Mouse (Mus musculus) neural tube, embryonic 11.5 days (tissue): ENCODE data around the gene C5ar2. TPM values are rescaled to one million over a fixed set of nuclear protein-coding genes. Genes with fewer than 3 reads are reported as not detected.

Experiments used
- ATAC-seq: fragments of 200-750 bp; cut with Nextera tagmentation; 2 replicates; pipeline ENCODE4 v1.8.0; 2017; ENCODE audit warnings: moderate number of reproducible peaks, mild to moderate bottlenecking, moderate TSS enrichment, moderate library complexity; ENCODE audit not compliant: insufficient read depth, low FRiP score, low TSS enrichment
- DNase-seq: peaks from one replicate; pipeline ENCODE4 v3.0.0-alpha.2; 2015; ENCODE audit warnings: low spot score
- H3K27ac ChIP-seq: fragments of 300-500 bp; sonication (generic); 2 replicates; pipeline ENCODE4 v1.5.1; 2014; ENCODE audit warnings: low read depth, mild to moderate bottlenecking, low read length
- H3K27me3 ChIP-seq: fragments of 300-500 bp; sonication (generic); 2 replicates; pipeline ENCODE4 v1.6.1; 2014; ENCODE audit warnings: mild to moderate bottlenecking, low read length, mixed read lengths; ENCODE audit not compliant: control insufficient read depth, insufficient read depth
- H3K36me3 ChIP-seq: fragments of 300-500 bp; sonication (generic); 2 replicates; pipeline ENCODE4 v1.6.1; 2014; ENCODE audit warnings: mild to moderate bottlenecking, low read length, moderate library complexity, mixed read lengths; ENCODE audit not compliant: control insufficient read depth, insufficient read depth
- H3K4me1 ChIP-seq: fragments of 300-500 bp; sonication (generic); 2 replicates; pipeline ENCODE4 v1.6.1; 2014; ENCODE audit warnings: low read length, mixed read lengths; ENCODE audit not compliant: control insufficient read depth, insufficient read depth
- H3K4me2 ChIP-seq: fragments of 300-500 bp; sonication (generic); 2 replicates; pipeline ENCODE4 v1.6.1; 2014; ENCODE audit warnings: low read depth, mild to moderate bottlenecking, moderate library complexity
- H3K4me3 ChIP-seq: fragments of 300-500 bp; sonication (generic); 2 replicates; pipeline ENCODE4 v1.5.1; 2014; ENCODE audit warnings: low read depth, low read length
- H3K9ac ChIP-seq: fragments of 300-500 bp; sonication (generic); 2 replicates; pipeline ENCODE4 v1.6.1; 2014; ENCODE audit warnings: mild to moderate bottlenecking, low read length
- H3K9me3 ChIP-seq: fragments of 300-500 bp; sonication (generic); 2 replicates; pipeline ENCODE4 v1.6.1; 2016; ENCODE audit warnings: low read length; ENCODE audit not compliant: control insufficient read depth
- whole genome bisulfite sequencing: fragments of 180-500 bp; shearing (Covaris S2); extraction: QIAGEN DNeasy Blood & Tissue Kit; methylation state at CpG from one replicate; pipeline ENCODE4 v1.1.7; 2014; 5-methylcytosine and 5-hydroxymethylcytosine counted together
- polyA plus RNA-seq: library from polyadenylated mRNA; unstranded; fragments of >200 nt; fragmentation: Nextera tagmentation; extraction: Ambion mirVana; gene quantifications from 2 replicates; pipeline ENCODE4 v1.2.1, GENCODE M21; 2014

The C5ar2 gene
- polyA plus RNA-seq, 1 experiment from 2014 or later = not detected

- Histone ChIP-seq H3K27ac (no peak overlapping the region), H3K9ac (no peak overlapping the region), H3K27me3 (no peaks in the 10 kb centered on the region), H3K36me3 (peaks cover 6% of the 10 kb centered on the region; the same call in 1 of the 2 replicates), H3K9me3 (no peaks in the 10 kb centered on the region), H3K4me3 (no peak overlapping the region), H3K4me2 (no peak overlapping the region), H3K4me1 (no peaks in the 10 kb centered on the region)
- ATAC-seq = no peak
- 87% methylated on average over 11 of the region's 11 CpGs for WGBS
- DNase-seq = no peak
Measured at GRCm38 (mm10) chr7:16198540-16198939, 45.4 kb downstream of the C5ar2 start.

GRCm38 (mm10) chr7:16197166-16197565 is 46.8 kb downstream of the C5ar2 start:
- no peak for DNase-seq
- H3K27ac ChIP-seq = no peak overlapping the region
- no peaks in the 10 kb centered on the region for H3K27me3 ChIP-seq
- peaks cover 3% of the 10 kb centered on the region; the same call in 1 of the 2 replicates for H3K36me3 ChIP-seq
- H3K9me3 ChIP-seq = no peaks in the 10 kb centered on the region
- no peak overlapping the region for H3K9ac ChIP-seq
- no peak overlapping the region for H3K4me3 ChIP-seq
- H3K4me1 ChIP-seq = no peaks in the 10 kb centered on the region
- no peak for ATAC-seq
- H3K4me2 ChIP-seq = no peak overlapping the region
- 72% methylated on average over 5 of the region's 5 CpGs for WGBS

GRCm38 (mm10) chr7:16196616-16197015 is 47.3 kb downstream of the C5ar2 start:
- Histone ChIP-seq H3K4me1 (no peaks in the 10 kb centered on the region), H3K9me3 (no peaks in the 10 kb centered on the region), H3K27me3 (no peaks in the 10 kb centered on the region), H3K4me3 (no peak overlapping the region), H3K27ac (no peak overlapping the region), H3K36me3 (peaks cover 3% of the 10 kb centered on the region; the same call in 1 of the 2 replicates), H3K9ac (no peak overlapping the region), H3K4me2 (no peak overlapping the region)
- no peak for DNase-seq
- ATAC-seq = no peak
- WGBS = 58% methylated on average over 6 of the region's 6 CpGs

GRCm38 (mm10) chr7:16193702-16194101 is 50.3 kb downstream of the C5ar2 start:
- Histone ChIP-seq H3K36me3 (no peaks in the 10 kb centered on the region; the same call in 1 of the 2 replicates), H3K4me1 (no peaks in the 10 kb centered on the region), H3K4me2 (no peak overlapping the region), H3K9ac (no peak overlapping the region), H3K27ac (no peak overlapping the region), H3K4me3 (no peak overlapping the region), H3K27me3 (no peaks in the 10 kb centered on the region), H3K9me3 (no peaks in the 10 kb centered on the region)
- no peak for ATAC-seq
- no peak for DNase-seq
- 61% methylated on average over 3 of the region's 3 CpGs for WGBS

DNA sequence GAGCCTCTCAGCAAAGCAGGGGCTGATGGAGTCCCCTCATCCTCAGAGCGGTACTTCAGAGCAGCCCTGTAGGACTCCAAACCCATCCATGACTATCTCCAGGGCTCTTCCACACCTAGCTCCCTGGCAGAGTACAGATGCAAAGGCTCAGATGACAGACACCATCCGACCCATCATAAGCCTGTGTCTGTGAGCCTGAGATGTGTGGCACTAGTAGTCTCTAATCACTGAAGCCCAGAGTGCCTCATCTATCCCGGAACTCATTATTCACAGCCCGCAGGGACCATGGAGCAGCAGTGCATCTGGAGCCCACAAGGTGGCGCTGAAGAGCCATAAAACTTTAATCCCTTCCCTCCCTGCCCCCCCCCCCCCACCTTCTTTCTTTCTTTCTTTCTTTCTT is 51.6 kb downstream of the C5ar2 start:
- no peak overlapping the region for H3K4me3 ChIP-seq
- H3K9me3 ChIP-seq = no peaks in the 10 kb centered on the region
- ATAC-seq = no peak
- WGBS = 16% methylated on average over 5 of the region's 5 CpGs
- DNase-seq = peak; percentile 83
- no peaks in the 10 kb centered on the region; the same call in 1 of the 2 replicates for H3K36me3 ChIP-seq
- no peak overlapping the region for H3K9ac ChIP-seq
- no peak overlapping the region for H3K27ac ChIP-seq
- no peaks in the 10 kb centered on the region for H3K27me3 ChIP-seq
- H3K4me2 ChIP-seq = no peak overlapping the region
- no peaks in the 10 kb centered on the region for H3K4me1 ChIP-seq

- Histone ChIP-seq H3K36me3 (peaks cover 7% of the 10 kb centered on the region), H3K4me3 (no peak overlapping the region), H3K4me2 (no peak overlapping the region), H3K27me3 (no peaks in the 10 kb centered on the region), H3K4me1 (no peaks in the 10 kb centered on the region), H3K9me3 (no peaks in the 10 kb centered on the region), H3K27ac (no peak overlapping the region), H3K9ac (no peak overlapping the region)
- ATAC-seq (no peak), DNase-seq (no peak)
- WGBS = 82% methylated on average over 8 of the region's 8 CpGs
Measured at GRCm38 (mm10) chr7:16187494-16187893, 56.5 kb downstream of the C5ar2 start.

Other genes starting within 250 kb of the C5ar2 start
- gene Bicra, start 196.2 kb downstream of the C5ar2 start, polyA plus RNA-seq = 7.5 and 8.7 TPM in 2 replicates
- 0.08 TPM in 1 of 2 replicates, not detected in the other for gene Zfp541, start 182.3 kb downstream of the C5ar2 start, polyA plus RNA-seq
- gene Napa, start 145.7 kb downstream of the C5ar2 start, polyA plus RNA-seq = 175 and 184 TPM in 2 replicates
- gene Kptn, start 124.3 kb downstream of the C5ar2 start, polyA plus RNA-seq = 21.1 and 22.8 TPM in 2 replicates
- gene Slc8a2, start 114.3 kb downstream of the C5ar2 start, polyA plus RNA-seq = 0.95 and 1.0 TPM in 2 replicates
- gene Meis3, start 69.1 kb downstream of the C5ar2 start, polyA plus RNA-seq = 171 and 196 TPM in 2 replicates
- 11.9 and 12.1 TPM in 2 replicates for gene Dhx34, start 22.1 kb downstream of the C5ar2 start, polyA plus RNA-seq
- gene C5ar1, start 15.4 kb upstream of the C5ar2 start, polyA plus RNA-seq = 2.1 and 2.3 TPM in 2 replicates
- gene Inafm1, start 29.5 kb upstream of the C5ar2 start, polyA plus RNA-seq = 12.7 and 13.8 TPM in 2 replicates
- 19.6 and 20.8 TPM in 2 replicates for gene Ccdc9, start 42.6 kb upstream of the C5ar2 start, polyA plus RNA-seq
- 8.4 and 11.9 TPM in 2 replicates for gene Bbc3, start 64.2 kb upstream of the C5ar2 start, polyA plus RNA-seq
- 384 and 394 TPM in 2 replicates for gene Sae1, start 143.7 kb upstream of the C5ar2 start, polyA plus RNA-seq
- 16.5 and 17.3 TPM in 2 replicates for gene Zc3h4, start 156.8 kb upstream of the C5ar2 start, polyA plus RNA-seq
- gene Tmem160, start 208.6 kb upstream of the C5ar2 start, polyA plus RNA-seq = 57.2 and 59.6 TPM in 2 replicates
- 0.45 and 0.68 TPM in 2 replicates for gene Npas1, start 233.6 kb upstream of the C5ar2 start, polyA plus RNA-seq